Mouse (Mus musculus) right cerebral cortex, adult 18-20 months (tissue): Measurements from ENCODE around the gene Gm4353.
"Not testable (repeated sequence)": the region's sequence is repeated elsewhere in the genome, so short reads cannot be mapped to it uniquely, and the experiment has no call there.

Experiments used
- DNase-seq: peaks from one replicate; pipeline ENCODE4 v3.0.0; 2022; ENCODE audit warnings: mixed read lengths

The Gm4353 gene

DNA sequence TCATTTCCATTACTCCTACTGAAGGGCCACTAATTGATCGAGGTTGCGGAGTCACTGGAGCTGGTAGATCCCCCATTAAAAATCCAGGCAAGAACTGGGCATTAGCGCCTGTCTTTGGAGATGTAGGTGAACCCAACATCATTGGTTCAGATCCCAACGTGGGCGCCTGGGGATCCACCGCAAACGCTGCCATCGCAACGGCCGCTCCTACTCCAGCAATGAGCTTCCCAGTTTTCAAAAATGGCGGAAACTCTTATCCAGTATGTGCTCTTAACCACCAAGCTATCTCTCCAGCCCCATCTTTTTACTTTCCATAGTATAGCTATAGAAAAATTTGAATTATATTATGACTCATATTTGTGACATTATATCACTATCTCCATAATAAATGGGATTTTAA lies at the start of gene Gm4353:
Gene Gm4353, minus strand, starts transcription at position 270 of the 400 bp plus-strand sequence.
- DNase-seq: not testable (repeated sequence)

GRCm38 (mm10) chr7:116132078-116132477 lies 47.6 kb upstream of the Gm4353 start:
- DNase-seq: peak; percentile 79

DNA sequence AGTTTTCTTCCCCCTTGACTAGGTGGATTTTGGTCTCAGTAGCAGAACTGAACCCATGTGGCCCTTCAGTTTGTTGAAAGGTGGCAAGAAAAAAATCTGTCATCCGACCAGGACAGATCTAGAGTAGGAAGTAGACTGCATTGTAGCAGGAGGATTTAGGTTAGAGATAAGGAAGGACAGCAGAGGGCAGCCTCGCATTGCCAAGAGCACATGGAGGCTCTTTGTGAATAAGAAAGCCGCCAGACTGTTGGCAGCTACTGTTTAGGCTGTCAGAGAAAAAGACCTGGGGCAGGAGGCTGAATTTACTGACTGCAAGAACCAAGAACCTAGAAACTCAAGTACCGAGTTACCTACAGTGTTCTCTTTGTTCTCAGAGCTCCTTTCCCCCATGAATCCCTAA lies 47.0 kb upstream of the Gm4353 start:
- peak; percentile 28 for DNase-seq

- DNase-seq: no peak
These were observed 44.9 kb upstream of the Gm4353 start for GRCm38 (mm10) chr7:116129374-116129773.

DNA sequence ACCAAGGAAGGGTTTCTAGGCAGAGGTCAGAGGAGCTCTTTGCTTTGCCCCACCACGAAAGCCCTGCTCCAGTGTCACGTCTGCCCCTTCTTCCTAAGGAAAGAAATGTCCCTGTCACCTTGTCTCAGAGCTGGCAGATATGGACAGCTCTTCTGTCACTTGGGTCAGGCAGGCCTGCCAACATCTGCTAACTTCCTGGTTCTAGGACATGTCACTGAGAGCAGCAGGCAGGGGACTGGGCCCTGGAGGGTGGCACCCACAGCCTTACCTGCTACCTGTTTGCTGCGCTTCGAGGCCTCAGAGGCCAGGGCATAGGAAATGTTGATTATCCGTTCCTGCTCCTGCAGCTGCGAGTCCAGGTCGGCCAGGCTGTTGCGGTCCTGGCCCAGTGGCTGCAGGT lies 43.9 kb upstream of the Gm4353 start:
- DNase-seq: no peak

DNA sequence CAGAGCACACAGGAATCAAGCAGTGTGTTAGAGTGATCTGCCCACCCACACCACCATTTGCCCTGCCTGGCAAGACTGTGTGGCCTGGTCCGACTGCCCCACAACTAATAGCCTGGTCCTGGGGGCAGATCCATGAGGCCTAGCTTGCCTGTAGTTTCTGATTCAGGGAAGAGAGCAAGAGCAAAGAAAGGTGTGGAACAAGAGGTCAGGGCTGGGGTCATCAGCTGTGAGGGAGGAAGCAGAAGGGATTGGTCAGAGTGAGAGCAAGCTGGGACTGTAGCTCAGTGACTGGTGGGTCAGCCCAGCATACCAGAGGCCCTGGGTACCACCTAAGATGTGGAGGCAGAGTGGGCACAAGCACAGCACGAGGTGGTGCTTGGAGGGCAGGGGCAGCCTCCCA lies 42.6 kb upstream of the Gm4353 start:
- DNase-seq: no peak

DNA sequence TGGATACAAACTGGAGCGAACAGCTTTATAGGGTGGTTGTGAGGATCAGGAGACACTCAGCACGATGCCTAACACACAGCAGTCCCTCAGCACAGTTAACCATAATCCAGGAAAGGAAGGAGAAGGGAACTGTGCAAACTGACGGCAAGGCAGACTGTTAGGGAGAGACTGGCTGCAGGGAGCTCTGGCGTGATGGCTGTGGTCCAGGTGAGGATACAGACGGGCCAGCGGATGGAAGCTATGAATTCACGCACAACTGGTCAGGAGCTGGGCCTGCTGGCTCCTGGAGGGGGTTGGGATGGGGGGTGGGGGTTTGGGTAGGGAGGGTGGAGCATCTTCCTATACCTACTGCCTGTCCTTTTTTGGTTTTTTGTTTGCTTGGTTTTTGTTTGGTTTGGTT lies 41.2 kb upstream of the Gm4353 start:
- no peak for DNase-seq

DNA sequence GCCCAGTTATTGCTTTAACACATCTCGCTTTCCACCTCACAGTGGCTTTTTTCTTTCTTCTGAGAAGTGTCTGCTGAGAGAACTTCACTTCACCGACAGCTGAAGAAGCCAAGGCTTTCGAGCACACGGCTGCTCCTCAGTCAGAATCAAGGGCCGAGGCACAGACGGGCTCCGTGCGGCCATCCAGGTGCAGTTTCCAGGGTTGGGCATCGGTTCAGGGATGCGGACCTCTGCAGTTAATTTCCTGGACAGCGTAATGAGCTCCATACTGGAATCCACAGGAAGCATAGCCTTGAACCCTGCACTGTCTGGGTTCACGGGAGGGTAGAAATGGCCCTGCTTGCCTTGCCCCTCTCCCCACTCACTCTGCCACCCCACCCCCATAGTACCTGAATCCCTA lies 39.6 kb upstream of the Gm4353 start:
- DNase-seq: no peak

- no peak for DNase-seq
These were observed 39.2 kb upstream of the Gm4353 start for GRCm38 (mm10) chr7:116123597-116123985.

DNA sequence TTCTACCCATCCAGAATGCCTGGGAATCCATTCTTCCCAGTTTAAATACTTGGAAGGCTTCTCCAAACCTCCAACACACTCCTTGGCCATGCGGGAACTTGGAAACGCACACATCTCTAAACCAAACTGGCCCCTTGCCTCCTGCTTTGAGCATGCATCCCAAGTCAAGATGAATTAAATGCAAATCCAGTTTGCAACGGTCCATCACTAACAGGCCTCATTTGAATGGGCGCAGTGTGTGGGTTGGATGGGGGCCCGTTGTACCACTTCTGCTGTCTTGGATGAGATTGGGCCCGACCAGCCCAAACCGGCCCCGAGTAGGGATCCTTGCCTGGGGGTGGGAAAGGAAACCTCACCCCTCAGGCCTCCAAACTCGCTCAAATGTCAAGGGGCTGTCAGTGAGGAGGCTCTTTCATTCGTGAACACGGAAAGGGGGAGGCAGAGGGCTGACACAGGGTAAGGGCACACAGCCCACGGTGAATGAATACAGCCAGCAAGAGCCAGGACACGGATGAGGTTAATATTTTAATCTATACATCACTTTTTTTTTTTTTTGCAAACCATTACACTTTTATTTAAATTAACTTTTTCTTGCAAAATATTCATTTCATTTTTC lies 38.7 kb upstream of the Gm4353 start:
- peak; percentile 17 for DNase-seq

GRCm38 (mm10) chr7:116121202-116121601 lies 36.8 kb upstream of the Gm4353 start:
- DNase-seq: no peak

DNA sequence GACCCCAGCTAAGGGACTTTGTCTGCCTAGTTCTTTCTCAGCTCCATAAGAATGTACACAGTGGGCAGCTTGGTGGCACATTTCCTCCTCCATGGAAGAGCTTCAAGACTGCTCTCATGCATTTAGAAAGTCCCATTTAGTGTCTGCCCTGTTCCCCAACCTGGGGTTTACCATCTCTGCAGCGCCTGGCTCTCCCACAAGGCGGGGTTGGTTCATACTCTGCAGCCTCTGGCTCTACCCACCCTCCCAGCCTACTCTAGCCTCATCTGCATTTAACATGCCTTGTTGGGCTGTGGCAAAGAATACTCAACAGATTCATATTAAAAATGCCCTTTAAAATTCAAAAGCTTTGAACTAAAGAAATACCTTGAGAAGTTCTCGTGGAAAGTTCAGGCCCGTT lies 36.3 kb upstream of the Gm4353 start:
- no peak for DNase-seq

DNA sequence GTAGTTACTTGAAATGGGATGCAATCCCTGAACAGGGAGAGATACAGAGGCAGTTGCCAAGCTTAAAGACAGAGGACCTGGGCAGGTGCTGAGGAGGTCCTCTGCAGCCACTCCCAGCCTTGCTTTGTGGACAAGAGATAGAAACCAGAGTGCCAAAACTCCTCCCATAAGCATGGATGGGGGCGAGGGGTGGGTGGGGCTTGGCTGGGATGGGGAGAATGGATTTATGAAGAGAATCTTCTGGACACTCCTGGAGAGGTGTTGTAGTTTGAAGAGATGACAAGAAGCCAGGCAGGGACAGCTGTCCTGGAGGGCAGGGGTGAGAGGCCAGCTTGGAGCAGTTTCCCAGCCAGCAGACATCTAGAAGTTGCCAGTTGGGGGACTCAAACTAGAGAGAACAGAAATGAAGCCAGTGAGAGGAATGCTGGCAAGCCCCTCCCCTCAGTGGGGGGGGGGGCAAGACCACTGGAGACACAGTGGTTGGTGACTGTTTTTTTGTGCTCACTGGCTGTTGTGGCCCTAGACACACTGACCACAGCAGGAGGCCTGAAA lies 34.9 kb upstream of the Gm4353 start:
- DNase-seq: no peak

DNA sequence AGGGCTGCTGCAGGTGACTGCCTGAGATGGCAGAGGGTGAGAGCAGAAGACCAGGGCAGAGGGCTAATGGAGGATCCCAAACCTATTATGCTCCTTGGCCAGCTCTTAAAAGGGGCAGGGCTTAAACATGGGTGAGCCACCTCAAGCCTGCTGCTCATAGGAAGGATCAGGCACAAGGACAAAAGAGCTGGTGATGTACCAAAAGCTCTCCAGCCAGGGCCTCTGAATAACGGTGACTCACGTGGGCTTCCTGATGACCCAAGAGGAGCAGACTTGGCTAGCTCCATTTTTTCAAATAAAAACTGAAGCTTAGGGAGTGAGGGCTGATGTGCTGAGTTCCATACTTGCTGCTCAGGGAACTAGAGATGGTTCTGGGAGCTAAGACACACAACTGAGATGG lies 31.6 kb upstream of the Gm4353 start:
- no peak for DNase-seq

DNA sequence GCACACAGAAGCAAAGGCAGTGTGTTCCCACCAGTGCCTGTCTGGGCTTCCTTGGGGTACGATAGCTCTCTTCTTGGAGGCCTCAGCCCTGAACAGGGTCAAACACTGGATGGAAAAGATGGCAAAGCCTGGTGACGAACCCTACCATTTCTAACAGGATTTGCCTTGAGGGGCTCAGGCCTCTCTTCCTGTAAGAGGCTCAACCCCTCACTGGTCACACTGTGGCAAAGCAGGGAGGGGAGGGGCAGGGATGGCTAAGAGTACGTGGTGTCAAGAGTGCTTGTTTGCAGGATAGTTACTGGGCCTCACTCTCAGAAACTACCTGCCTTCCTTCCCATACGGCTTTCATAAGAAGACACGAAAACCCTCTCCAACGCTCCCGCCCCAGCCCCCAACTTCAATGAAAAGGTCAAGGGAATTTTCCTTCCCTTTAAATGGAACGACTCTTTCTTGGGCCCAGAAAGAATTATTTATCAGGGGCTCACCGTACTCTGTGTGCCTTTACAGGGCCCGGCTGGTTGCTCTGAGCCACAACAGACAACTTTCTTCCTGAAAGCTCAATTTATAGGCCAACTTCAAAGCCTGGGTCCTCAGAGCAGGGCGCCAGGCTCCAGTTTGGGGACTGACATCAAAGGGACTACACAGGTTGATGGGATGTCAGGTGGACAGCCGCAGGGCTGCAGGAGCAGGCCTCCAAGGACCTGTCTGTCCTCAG lies 30.9 kb upstream of the Gm4353 start:
- DNase-seq: no peak

GRCm38 (mm10) chr7:116111546-116111945 lies 27.1 kb upstream of the Gm4353 start:
- no peak for DNase-seq

DNA sequence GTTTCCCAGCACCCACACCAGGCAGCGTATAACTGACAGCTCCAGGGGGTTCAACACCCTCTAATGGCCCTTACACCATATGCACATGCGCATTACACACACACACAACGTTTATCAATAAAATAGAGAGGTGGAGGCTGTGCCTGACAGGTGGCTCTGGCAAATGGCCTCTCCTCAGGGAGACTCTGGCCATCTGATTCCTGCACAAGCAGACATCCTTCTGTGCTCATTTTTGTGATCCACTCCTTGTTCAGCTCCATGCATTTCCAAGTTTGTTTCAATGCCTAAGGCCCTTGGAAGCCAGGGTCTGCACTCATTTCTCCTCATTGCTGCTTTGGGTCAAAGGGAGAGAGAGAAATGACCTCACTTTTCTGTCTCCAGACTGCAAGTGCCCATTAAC lies 26.2 kb upstream of the Gm4353 start:
- no peak for DNase-seq

DNA sequence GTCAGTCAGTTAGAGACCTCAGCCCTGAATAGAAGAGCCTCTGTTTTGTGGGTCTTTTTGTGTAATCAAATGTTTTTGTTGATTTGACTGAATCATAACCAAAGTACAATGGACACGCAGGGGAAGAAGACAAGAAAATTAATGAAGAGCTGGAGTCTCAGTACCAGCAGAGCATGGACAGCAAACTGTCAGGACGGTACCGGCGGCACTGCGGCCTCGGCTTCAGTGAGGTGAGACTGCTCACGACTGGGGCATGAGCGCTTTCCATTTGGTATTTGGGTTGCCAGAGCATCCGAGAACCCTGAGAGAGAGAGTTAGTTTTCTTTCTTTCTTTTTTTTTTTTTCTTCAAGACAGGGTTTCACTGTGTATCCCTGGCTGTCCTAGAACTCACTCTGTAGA lies 18.7 kb upstream of the Gm4353 start:
- no peak for DNase-seq

DNA sequence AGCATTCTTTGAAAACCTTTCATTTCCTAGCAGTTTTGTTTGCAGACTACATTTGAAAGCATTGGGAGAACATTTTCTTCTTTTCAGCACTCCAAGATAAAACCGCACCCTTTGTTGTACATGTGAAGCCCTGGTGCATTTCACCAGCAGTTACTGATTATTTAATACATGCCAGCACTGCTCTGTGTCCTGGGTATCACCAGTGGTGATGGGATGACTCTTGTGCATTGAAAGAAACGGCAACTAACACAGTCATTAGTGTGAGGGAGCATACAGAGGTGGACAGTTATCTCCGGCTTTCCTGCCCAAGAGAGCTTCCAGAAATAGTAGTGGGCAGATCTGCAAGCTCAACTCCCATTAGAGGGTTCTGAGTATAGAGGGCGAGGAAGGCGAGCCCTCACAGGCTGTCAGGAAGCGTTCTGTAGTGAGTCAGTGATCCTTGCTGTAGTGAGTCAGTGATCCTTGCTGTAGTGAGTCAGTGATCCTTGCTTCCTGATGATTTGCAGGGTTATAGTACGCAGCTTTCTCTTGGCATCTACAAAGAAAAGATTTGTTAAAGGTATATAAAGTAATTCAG lies 15.6 kb upstream of the Gm4353 start:
- DNase-seq: no peak

- no peak for DNase-seq
These were observed 9.0 kb upstream of the Gm4353 start for GRCm38 (mm10) chr7:116093466-116093850.

GRCm38 (mm10) chr7:116092710-116093465 lies 8.5 kb upstream of the Gm4353 start:
- DNase-seq: peak; percentile 97

GRCm38 (mm10) chr7:116060739-116061138 lies 23.7 kb downstream of the Gm4353 start:
- DNase-seq: no peak

GRCm38 (mm10) chr7:116040470-116041019 lies 43.9 kb downstream of the Gm4353 start:
- no peak for DNase-seq
